Mouse (Mus musculus) brain, embryonic 14.5 days (tissue): ENCODE results near the gene Ttc12.

Experiments used
- CTCF ChIP-seq: fragments of 200-500 bp; IDR thresholded peaks from 2 replicates; pipeline ENCODE4 v1.5.1; 2012; ENCODE audit warnings: inconsistent platforms, mild to moderate bottlenecking, moderate library complexity, borderline replicate concordance; ENCODE audit not compliant: insufficient read depth, insufficient read length; ENCODE audit errors: extremely low read depth
- POLR2A ChIP-seq: fragments of 200-500 bp; IDR thresholded peaks from 2 replicates; pipeline ENCODE4 v1.6.1; 2012; ENCODE audit warnings: mild to moderate bottlenecking, inconsistent platforms, borderline replicate concordance; ENCODE audit not compliant: poor library complexity, insufficient read depth, insufficient read length, severe bottlenecking; ENCODE audit errors: extremely low read depth

GRCm38 (mm10) chr9:49531833-49532232 lies 45.8 kb upstream of the Ttc12 start:
- TF ChIP-seq CTCF: no peak
- no peak for TF ChIP-seq POLR2A
